Mouse (Mus musculus) liver, embryonic 14.5 days (tissue): ENCODE measurements around the gene Olfm2.

Source experiments
- CTCF ChIP-seq: IDR thresholded peaks from 2 replicates; pipeline ENCODE4 v1.5.1; 2016; ENCODE audit warnings: antibody characterized with exemption, low read depth, control low read depth
- EP300 ChIP-seq: IDR thresholded peaks from 2 replicates; pipeline ENCODE4 v1.6.1; 2016; ENCODE audit warnings: antibody characterized with exemption, low read depth

DNA sequence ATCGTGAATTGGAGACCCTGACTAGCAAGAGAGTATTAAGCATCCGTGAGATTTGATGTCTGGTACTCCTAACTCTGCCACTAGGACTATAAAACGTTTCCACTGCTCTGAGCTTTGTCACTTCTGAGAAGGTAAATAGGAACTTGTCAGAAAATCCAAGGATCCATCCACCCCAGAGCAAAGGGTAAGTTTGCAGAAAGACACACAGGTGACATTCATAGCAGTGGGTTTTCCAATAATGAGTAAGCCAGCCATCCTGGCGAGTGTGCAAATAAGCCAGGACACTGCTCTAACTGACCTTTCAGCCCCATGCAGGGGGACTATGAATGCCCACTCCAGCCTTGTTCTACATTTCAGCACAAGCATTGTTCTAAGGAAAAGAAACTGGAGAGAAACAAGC, 14.4 kb downstream of the Olfm2 start:
- TF ChIP-seq CTCF (no peak), EP300 (no peak)
